Mouse (Mus musculus): ENCODE measurements around the gene Whrn. TPM values are rescaled to one million over a fixed set of nuclear protein-coding genes. Genes with fewer than 3 reads are reported as not detected.
A peak's percentile ranks its signal among the peaks of the same experiment; 100 is the strongest.

Gene Whrn
- total RNA-seq, 1 experiment from 2014 or later: 6.1 TPM

DNA sequence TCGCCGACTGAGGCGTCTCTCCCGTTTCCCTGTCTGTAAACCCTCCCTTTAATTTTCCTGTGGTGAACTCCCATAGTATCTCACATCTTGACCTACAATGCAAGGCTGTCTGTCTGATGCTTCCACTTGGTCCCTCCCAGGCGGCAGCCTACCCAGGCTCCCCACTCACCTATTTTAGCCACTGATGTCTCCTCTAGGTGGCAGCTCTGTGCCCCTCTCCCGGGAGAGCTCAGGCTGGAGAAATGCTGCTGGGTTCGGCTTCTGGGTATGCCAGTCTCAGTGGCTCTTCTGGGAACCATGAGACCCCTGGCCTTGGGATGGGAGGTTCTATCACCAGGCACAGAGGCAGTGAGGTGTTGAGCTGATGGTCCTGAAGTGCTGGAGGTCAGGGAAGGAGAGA lies 118.3 kb downstream of the Whrn start:
- ATAC-seq (replicated peaks in 1 of 2; ENCODE audit: insufficient read depth in 1 of 2, low FRiP score in 2 of 2, low TSS enrichment in 1 of 2, low read depth in 1 of 2, poor library complexity in 2 of 2, severe bottlenecking in 2 of 2): no peak

DNA sequence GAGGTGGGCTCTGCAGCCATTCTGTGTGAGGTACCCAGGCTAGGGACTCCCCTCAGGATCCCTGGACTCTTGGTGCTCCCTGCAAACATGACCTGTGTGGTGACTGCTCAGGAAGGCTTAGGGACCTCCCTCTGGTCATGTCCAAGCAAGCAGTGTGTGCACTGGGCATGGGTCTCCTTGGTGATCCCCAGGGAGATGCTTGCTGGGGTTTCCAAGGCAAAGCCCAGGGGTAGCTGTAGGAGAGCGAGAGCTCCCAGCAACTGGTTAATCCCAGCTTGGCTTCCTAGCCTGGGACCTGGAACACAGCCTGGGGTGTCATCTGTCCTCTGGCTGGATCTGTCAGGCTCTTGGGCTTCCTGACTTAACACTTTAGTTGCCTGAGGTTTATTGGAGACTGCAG lies 120.4 kb downstream of the Whrn start:
- no peak for ATAC-seq (replicated peaks in 1 of 2; ENCODE audit: insufficient read depth in 1 of 2, low FRiP score in 2 of 2, low TSS enrichment in 1 of 2, low read depth in 1 of 2, poor library complexity in 2 of 2, severe bottlenecking in 2 of 2)

GRCm38 (mm10) chr4:63374331-63374730 lies 121.5 kb downstream of the Whrn start:
- ATAC-seq (replicated peaks in 1 of 2; ENCODE audit: insufficient read depth in 1 of 2, low FRiP score in 2 of 2, low TSS enrichment in 1 of 2, low read depth in 1 of 2, poor library complexity in 2 of 2, severe bottlenecking in 2 of 2): peak; percentile 16 to 17; a peak in 1 of 4 replicates

DNA sequence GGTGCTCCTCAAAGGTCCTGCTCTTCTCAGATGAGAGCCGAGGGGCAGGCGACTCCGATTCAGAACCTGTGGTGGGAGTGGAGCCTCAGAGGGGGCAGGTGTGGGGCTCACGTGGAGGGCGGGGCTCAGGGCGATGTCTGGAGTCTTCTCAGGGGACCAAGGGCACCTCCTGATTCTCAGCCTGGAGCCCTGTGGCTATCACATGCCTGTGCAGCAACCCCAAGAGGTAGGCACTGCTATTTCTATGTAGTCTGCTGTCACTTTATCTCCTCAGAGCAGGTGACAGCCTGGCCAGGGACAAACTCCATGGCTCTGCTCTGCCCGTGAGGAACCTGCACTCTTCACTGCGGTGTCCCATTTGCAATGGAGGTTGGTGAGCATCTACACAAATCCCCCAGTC lies 122.4 kb downstream of the Whrn start:
- no peak for ATAC-seq (replicated peaks in 1 of 2; ENCODE audit: insufficient read depth in 1 of 2, low FRiP score in 2 of 2, low TSS enrichment in 1 of 2, low read depth in 1 of 2, poor library complexity in 2 of 2, severe bottlenecking in 2 of 2)

- peak; percentile 19 to 32; a peak in 1 of 4 replicates for ATAC-seq (replicated peaks in 1 of 2; ENCODE audit: insufficient read depth in 1 of 2, low FRiP score in 2 of 2, low TSS enrichment in 1 of 2, low read depth in 1 of 2, poor library complexity in 2 of 2, severe bottlenecking in 2 of 2)
These were observed 123.9 kb downstream of the Whrn start for GRCm38 (mm10) chr4:63371890-63372289.

- no peak for ATAC-seq (replicated peaks in 1 of 2; ENCODE audit: insufficient read depth in 1 of 2, low FRiP score in 2 of 2, low TSS enrichment in 1 of 2, low read depth in 1 of 2, poor library complexity in 2 of 2, severe bottlenecking in 2 of 2)
These were observed 124.9 kb downstream of the Whrn start for GRCm38 (mm10) chr4:63370897-63371296.

DNA sequence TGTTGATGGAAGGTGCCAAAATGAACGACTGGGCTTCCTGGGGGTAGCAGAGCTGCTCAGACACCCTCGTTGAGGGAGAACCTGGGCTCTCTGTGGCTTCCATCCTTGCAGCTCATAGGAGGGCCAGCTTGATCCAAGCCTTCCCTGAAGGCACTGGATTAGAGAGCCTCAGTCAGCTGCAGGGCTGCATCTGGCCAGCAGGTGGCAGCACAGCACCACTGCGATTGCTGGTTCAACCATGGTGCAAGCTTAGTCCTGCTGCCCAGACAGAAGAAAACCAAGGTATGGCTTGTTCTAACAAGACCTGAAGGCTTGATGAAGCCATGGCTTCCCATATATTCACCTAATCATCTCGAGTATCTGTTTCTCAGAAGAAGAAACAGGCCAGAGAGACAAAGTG lies 127.2 kb downstream of the Whrn start:
- peak; percentile 65 to 73 for ATAC-seq (replicated peaks in 1 of 2; ENCODE audit: insufficient read depth in 1 of 2, low FRiP score in 2 of 2, low TSS enrichment in 1 of 2, low read depth in 1 of 2, poor library complexity in 2 of 2, severe bottlenecking in 2 of 2)

Other genes starting within 250 kb of the Whrn start
- gene Orm1, start 151.4 kb downstream of the Whrn start, total RNA-seq (2017): 0.84 and 11.3 TPM in 2 replicates
- not detected in 2 replicates for gene Orm3, start 139.8 kb downstream of the Whrn start, total RNA-seq (2017)
- gene Orm2, start 133.5 kb downstream of the Whrn start, total RNA-seq (2017): not detected in 2 replicates
- 19.1 and 22.1 TPM in 2 replicates for gene Akna, start 92.6 kb downstream of the Whrn start, total RNA-seq (2017)
- 71.6 and 116 TPM in 2 replicates for gene Atp6v1g1, start 48.8 kb upstream of the Whrn start, total RNA-seq (2017)
- gene Tmem268, start 62.8 kb upstream of the Whrn start, total RNA-seq (2017): 10.3 and 40.9 TPM in 2 replicates
- gene Gm11213, start 109.3 kb upstream of the Whrn start, total RNA-seq (2017): not detected in 2 replicates
- gene Tex48, start 126.4 kb upstream of the Whrn start, total RNA-seq (2017): not detected in 2 replicates
- not detected in 2 replicates for gene Gm11214, start 167.4 kb upstream of the Whrn start, total RNA-seq (2017)
- not detected in 2 replicates for gene Tnfsf15, start 249.1 kb upstream of the Whrn start, total RNA-seq (2017)